Mouse (Mus musculus): ENCODE results near the gene Slc4a1ap. TPM values are rescaled to one million over a fixed set of nuclear protein-coding genes. Genes with fewer than 3 reads are reported as not detected.

Gene Slc4a1ap
- polyA plus RNA-seq, 1 experiment, result 17.0 TPM

GRCm38 (mm10) chr5:31528560-31528959 lies 1.8 kb downstream of the Slc4a1ap start:
- H3ac ChIP-seq (ENCODE audit: control insufficient read depth, insufficient read length, low read depth), result no peak overlapping the region
- H3K79me3 ChIP-seq (ENCODE audit: low read depth), result peaks cover 18% of the 10 kb centered on the region
- peaks cover 43% of the 10 kb centered on the region for H3K79me2 ChIP-seq (ENCODE audit: control insufficient read depth, insufficient read depth)
- no peak overlapping the region for H3K4me3 ChIP-seq (ENCODE audit: insufficient read depth, poor library complexity, severe bottlenecking)
- no peak for TF ChIP-seq FOSL1 (IDR thresholded peaks at IDR 0.05; ENCODE audit: insufficient read depth, low read length, poor library complexity, severe bottlenecking)
- peak; percentile 83 for TF ChIP-seq USF1 (IDR thresholded peaks at IDR 0.05; ENCODE audit: low read depth)
- no peaks in the 10 kb centered on the region for H3K27me3 ChIP-seq (ENCODE audit: control insufficient read depth, insufficient read depth, insufficient read length)
- H3K36me3 ChIP-seq (ENCODE audit: control insufficient read depth, insufficient read depth), result peaks cover 35% of the 10 kb centered on the region

- no peak for TF ChIP-seq USF1 (IDR thresholded peaks at IDR 0.05; ENCODE audit: low read depth)
- TF ChIP-seq MYOG (IDR thresholded peaks at IDR 0.05; ENCODE audit: control insufficient read depth, extremely low read depth, insufficient read length), result no peak
Measured at GRCm38 (mm10) chr5:31535228-31535627, 8.4 kb downstream of the Slc4a1ap start.

GRCm38 (mm10) chr5:31559401-31559800 lies 32.6 kb downstream of the Slc4a1ap start:
- Histone ChIP-seq H3K4me3 (ENCODE audit: insufficient read depth, poor library complexity, severe bottlenecking) (no peak overlapping the region), H3K36me3 (ENCODE audit: control insufficient read depth, insufficient read depth) (peaks cover 48% of the 10 kb centered on the region), H3K79me3 (ENCODE audit: low read depth) (no peaks in the 10 kb centered on the region), H3K27me3 (ENCODE audit: control insufficient read depth, insufficient read depth, insufficient read length) (no peaks in the 10 kb centered on the region), H3K79me2 (ENCODE audit: control insufficient read depth, insufficient read depth) (no peaks in the 10 kb centered on the region), H3ac (ENCODE audit: control insufficient read depth, insufficient read length, low read depth) (no peak overlapping the region)
- TF ChIP-seq MYOD1 (IDR thresholded peaks at IDR 0.05; ENCODE audit: control insufficient read depth, insufficient read length, low read depth), result no peak
- no peak for TF ChIP-seq FOSL1 (IDR thresholded peaks at IDR 0.05; ENCODE audit: insufficient read depth, low read length, poor library complexity, severe bottlenecking)
- no peak for TF ChIP-seq CEBPB (IDR thresholded peaks at IDR 0.05; ENCODE audit: low read depth)
- no peak for TF ChIP-seq CTCF (IDR thresholded peaks at IDR 0.05; ENCODE audit: control insufficient read depth, insufficient read depth, insufficient read length)
- TF ChIP-seq MAX (IDR thresholded peaks at IDR 0.05), result no peak
- TF ChIP-seq MYOG (IDR thresholded peaks at IDR 0.05; ENCODE audit: control insufficient read depth, extremely low read depth, insufficient read length), result no peak
- no peak for TF ChIP-seq USF1 (IDR thresholded peaks at IDR 0.05; ENCODE audit: low read depth)

More at GRCm38 (mm10) chr5:31535228-31535627, 8.4 kb downstream of the Slc4a1ap start:
- Histone ChIP-seq H3K4me3 (ENCODE audit: insufficient read depth, poor library complexity, severe bottlenecking) (no peak overlapping the region), H3K36me3 (ENCODE audit: control insufficient read depth, insufficient read depth) (peaks cover 75% of the 10 kb centered on the region), H3K79me3 (ENCODE audit: low read depth) (no peaks in the 10 kb centered on the region), H3ac (ENCODE audit: control insufficient read depth, insufficient read length, low read depth) (no peak overlapping the region), H3K79me2 (ENCODE audit: control insufficient read depth, insufficient read depth) (no peaks in the 10 kb centered on the region), H3K27me3 (ENCODE audit: control insufficient read depth, insufficient read depth, insufficient read length) (no peaks in the 10 kb centered on the region)

GRCm38 (mm10) chr5:31560352-31560751 lies 33.6 kb downstream of the Slc4a1ap start:
- Histone ChIP-seq H3K36me3 (ENCODE audit: control insufficient read depth, insufficient read depth) (peaks cover 42% of the 10 kb centered on the region), H3K79me3 (ENCODE audit: low read depth) (no peaks in the 10 kb centered on the region), H3K27me3 (ENCODE audit: control insufficient read depth, insufficient read depth, insufficient read length) (no peaks in the 10 kb centered on the region), H3K4me3 (ENCODE audit: insufficient read depth, poor library complexity, severe bottlenecking) (no peak overlapping the region), H3ac (ENCODE audit: control insufficient read depth, insufficient read length, low read depth) (no peak overlapping the region), H3K79me2 (ENCODE audit: control insufficient read depth, insufficient read depth) (no peaks in the 10 kb centered on the region)
- no peak for TF ChIP-seq FOSL1 (IDR thresholded peaks at IDR 0.05; ENCODE audit: insufficient read depth, low read length, poor library complexity, severe bottlenecking)
- no peak for TF ChIP-seq CEBPB (IDR thresholded peaks at IDR 0.05; ENCODE audit: low read depth)
- TF ChIP-seq USF1 (IDR thresholded peaks at IDR 0.05; ENCODE audit: low read depth), result no peak

- Histone ChIP-seq H3K36me3 (ENCODE audit: control insufficient read depth, insufficient read depth) (peaks cover 26% of the 10 kb centered on the region), H3K4me3 (ENCODE audit: insufficient read depth, poor library complexity, severe bottlenecking) (no peak overlapping the region), H3K79me3 (ENCODE audit: low read depth) (no peaks in the 10 kb centered on the region), H3K79me2 (ENCODE audit: control insufficient read depth, insufficient read depth) (no peaks in the 10 kb centered on the region), H3ac (ENCODE audit: control insufficient read depth, insufficient read length, low read depth) (no peak overlapping the region), H3K27me3 (ENCODE audit: control insufficient read depth, insufficient read depth, insufficient read length) (no peaks in the 10 kb centered on the region)
- TF ChIP-seq MYOG (IDR thresholded peaks at IDR 0.05; ENCODE audit: control insufficient read depth, extremely low read depth, insufficient read length) (no peak), MYOD1 (IDR thresholded peaks at IDR 0.05; ENCODE audit: control insufficient read depth, insufficient read length, low read depth) (no peak), CTCF (IDR thresholded peaks at IDR 0.05; ENCODE audit: control insufficient read depth, insufficient read depth, insufficient read length) (no peak), CEBPB (IDR thresholded peaks at IDR 0.05; ENCODE audit: low read depth) (no peak), FOSL1 (IDR thresholded peaks at IDR 0.05; ENCODE audit: insufficient read depth, low read length, poor library complexity, severe bottlenecking) (no peak), USF1 (IDR thresholded peaks at IDR 0.05; ENCODE audit: low read depth) (no peak), MAX (IDR thresholded peaks at IDR 0.05) (no peak)
Measured at GRCm38 (mm10) chr5:31562036-31562666, 35.4 kb downstream of the Slc4a1ap start.

- H3K27me3 ChIP-seq (ENCODE audit: control insufficient read depth, insufficient read depth, insufficient read length), result no peaks in the 10 kb centered on the region
- TF ChIP-seq MYOG (IDR thresholded peaks at IDR 0.05; ENCODE audit: control insufficient read depth, extremely low read depth, insufficient read length), result no peak
- TF ChIP-seq MYOD1 (IDR thresholded peaks at IDR 0.05; ENCODE audit: control insufficient read depth, insufficient read length, low read depth), result no peak
- TF ChIP-seq CEBPB (IDR thresholded peaks at IDR 0.05; ENCODE audit: low read depth), result no peak
- TF ChIP-seq CTCF (IDR thresholded peaks at IDR 0.05; ENCODE audit: control insufficient read depth, insufficient read depth, insufficient read length), result peak; percentile 44
- TF ChIP-seq FOSL1 (IDR thresholded peaks at IDR 0.05; ENCODE audit: insufficient read depth, low read length, poor library complexity, severe bottlenecking), result no peak
- no peaks in the 10 kb centered on the region for H3K79me3 ChIP-seq (ENCODE audit: low read depth)
- H3K79me2 ChIP-seq (ENCODE audit: control insufficient read depth, insufficient read depth), result no peaks in the 10 kb centered on the region
- H3K4me3 ChIP-seq (ENCODE audit: insufficient read depth, poor library complexity, severe bottlenecking), result no peak overlapping the region
- peaks cover 13% of the 10 kb centered on the region for H3K36me3 ChIP-seq (ENCODE audit: control insufficient read depth, insufficient read depth)
- no peak overlapping the region for H3ac ChIP-seq (ENCODE audit: control insufficient read depth, insufficient read length, low read depth)
Measured at GRCm38 (mm10) chr5:31563496-31563895, 36.7 kb downstream of the Slc4a1ap start.
